Mouse (Mus musculus): ENCODE data around the gene Park7. TPM values are rescaled to one million over a fixed set of nuclear protein-coding genes. Genes with fewer than 3 reads are reported as not detected.
A peak's percentile ranks its signal among the peaks of the same experiment; 100 is the strongest.
"Not testable (repeated sequence)": the region's sequence is repeated elsewhere in the genome, so short reads cannot be mapped to it uniquely, and the experiment has no call there.

The Park7 gene
- polyA plus RNA-seq, 1 experiment from 2014 or later, result 304 TPM

GRCm38 (mm10) chr4:150891308-150891707 lies 22.9 kb downstream of the Park7 start:
- Histone ChIP-seq H3K4me1 (replicated peaks) (peaks cover 26% of the 10 kb centered on the region), H3K27me3 (no peaks in the 10 kb centered on the region), H3K9me3 (replicated peaks) (no peaks in the 10 kb centered on the region), H3K9ac (no peak overlapping the region), H3K4me3 (replicated peaks) (no peak overlapping the region), H3K36me3 (peaks cover 5% of the 10 kb centered on the region), H3K4me2 (no peak overlapping the region), H3K27ac (no peak overlapping the region)
- DNase-seq (no peak), ATAC-seq (ENCODE audit: low read depth) (no peak)
- WGBS (ENCODE audit: insufficient replicate concordance), result 25% methylated on average over 5 of the region's 5 CpGs

GRCm38 (mm10) chr4:150889955-150890315 lies 24.3 kb downstream of the Park7 start:
- H3K9ac ChIP-seq, result no peak overlapping the region
- no peaks in the 10 kb centered on the region for H3K36me3 ChIP-seq
- H3K27ac ChIP-seq, result peak overlapping the region; percentile 53
- DNase-seq (no peak), ATAC-seq (ENCODE audit: low read depth) (no peak)
- 63% methylated on average over 13 of the region's 13 CpGs for WGBS (ENCODE audit: insufficient replicate concordance)
- no peaks in the 10 kb centered on the region for H3K27me3 ChIP-seq
- H3K4me1 ChIP-seq (replicated peaks), result peaks cover 15% of the 10 kb centered on the region
- H3K4me2 ChIP-seq, result 0 out of 2 replicates have a peak overlapping the region, but pooled peaks have one; percentile 10
- H3K4me3 ChIP-seq (replicated peaks), result no peak overlapping the region
- no peaks in the 10 kb centered on the region for H3K9me3 ChIP-seq (replicated peaks)

- no peak for DNase-seq
- H3K27me3 ChIP-seq, result no peaks in the 10 kb centered on the region
- ATAC-seq (ENCODE audit: low read depth), result peak; percentile 29
- 47% methylated on average over 20 of the region's 20 CpGs for WGBS (ENCODE audit: insufficient replicate concordance)
- H3K4me1 ChIP-seq (replicated peaks), result peaks cover 9% of the 10 kb centered on the region; the same call in 1 of the 2 replicates
- peak overlapping the region; percentile 10; the same call in 1 of the 2 replicates for H3K4me2 ChIP-seq
- peak overlapping the region; percentile 53 for H3K27ac ChIP-seq
- no peaks in the 10 kb centered on the region for H3K36me3 ChIP-seq
- H3K9ac ChIP-seq, result no peak overlapping the region
- no peak overlapping the region for H3K4me3 ChIP-seq (replicated peaks)
- no peaks in the 10 kb centered on the region for H3K9me3 ChIP-seq (replicated peaks)
These were observed 24.8 kb downstream of the Park7 start for GRCm38 (mm10) chr4:150889273-150889954.

GRCm38 (mm10) chr4:150888492-150888891 lies 25.7 kb downstream of the Park7 start:
- H3K36me3 ChIP-seq, result no peaks in the 10 kb centered on the region
- 61% methylated on average over 4 of the region's 4 CpGs for WGBS (ENCODE audit: insufficient replicate concordance)
- H3K27me3 ChIP-seq, result no peaks in the 10 kb centered on the region
- H3K4me1 ChIP-seq (replicated peaks), result 0 out of 2 replicates have a peak, but pooled peaks cover 8% of the 10 kb centered on the region
- no peak overlapping the region for H3K9ac ChIP-seq
- H3K4me3 ChIP-seq (replicated peaks), result no peak overlapping the region
- no peak overlapping the region; the same call in 1 of the 2 replicates for H3K27ac ChIP-seq
- H3K9me3 ChIP-seq (replicated peaks), result no peaks in the 10 kb centered on the region
- ATAC-seq (ENCODE audit: low read depth) (no peak), DNase-seq (no peak)
- no peak overlapping the region for H3K4me2 ChIP-seq

- Histone ChIP-seq H3K27ac (no peak overlapping the region), H3K9ac (no peak overlapping the region), H3K36me3 (no peaks in the 10 kb centered on the region), H3K4me1 (replicated peaks) (0 out of 2 replicates have a peak, but pooled peaks cover 8% of the 10 kb centered on the region), H3K4me3 (replicated peaks) (no peak overlapping the region), H3K9me3 (replicated peaks) (no peaks in the 10 kb centered on the region), H3K4me2 (no peak overlapping the region), H3K27me3 (no peaks in the 10 kb centered on the region)
- ATAC-seq (ENCODE audit: low read depth) (no peak), DNase-seq (no peak)
- WGBS (ENCODE audit: insufficient replicate concordance), result 72% methylated on average over 5 of the region's 5 CpGs
These were observed 26.3 kb downstream of the Park7 start for GRCm38 (mm10) chr4:150887903-150888302.

GRCm38 (mm10) chr4:150882632-150883031 lies 31.6 kb downstream of the Park7 start:
- H3K36me3 ChIP-seq, result no peaks in the 10 kb centered on the region
- no peaks in the 10 kb centered on the region for H3K4me1 ChIP-seq (replicated peaks)
- peaks cover 20% of the 10 kb centered on the region for H3K9me3 ChIP-seq (replicated peaks)
- no peak overlapping the region for H3K4me3 ChIP-seq (replicated peaks)
- H3K27ac ChIP-seq, result no peak overlapping the region
- DNase-seq (no peak), ATAC-seq (ENCODE audit: low read depth) (no peak)
- H3K9ac ChIP-seq, result no peak overlapping the region
- 55% methylated on average over 5 of the region's 5 CpGs for WGBS (ENCODE audit: insufficient replicate concordance)
- H3K4me2 ChIP-seq, result no peak overlapping the region
- no peaks in the 10 kb centered on the region for H3K27me3 ChIP-seq

- 64% methylated on average over 5 of the region's 5 CpGs for WGBS (ENCODE audit: insufficient replicate concordance)
- H3K9ac ChIP-seq, result no peak overlapping the region
- no peaks in the 10 kb centered on the region for H3K36me3 ChIP-seq
- H3K4me1 ChIP-seq (replicated peaks), result peaks cover 3% of the 10 kb centered on the region; the same call in 1 of the 2 replicates
- no peak overlapping the region for H3K4me3 ChIP-seq (replicated peaks)
- H3K27me3 ChIP-seq, result no peaks in the 10 kb centered on the region
- H3K4me2 ChIP-seq, result no peak overlapping the region
- ATAC-seq (ENCODE audit: low read depth) (no peak), DNase-seq (no peak)
- H3K27ac ChIP-seq, result no peak overlapping the region
- H3K9me3 ChIP-seq (replicated peaks), result peaks cover 20% of the 10 kb centered on the region
These were observed 33.9 kb downstream of the Park7 start for GRCm38 (mm10) chr4:150880364-150880763.

GRCm38 (mm10) chr4:150879631-150880030 lies 34.6 kb downstream of the Park7 start:
- 86% methylated on average over 22 of the region's 22 CpGs for WGBS (ENCODE audit: insufficient replicate concordance)
- Histone ChIP-seq H3K9me3 (replicated peaks) (peaks cover 20% of the 10 kb centered on the region), H3K4me3 (replicated peaks) (no peak overlapping the region), H3K27ac (no peak overlapping the region), H3K27me3 (no peaks in the 10 kb centered on the region), H3K9ac (no peak overlapping the region), H3K4me2 (no peak overlapping the region), H3K36me3 (no peaks in the 10 kb centered on the region), H3K4me1 (replicated peaks) (peaks cover 9% of the 10 kb centered on the region; the same call in 1 of the 2 replicates)
- ATAC-seq (ENCODE audit: low read depth) (no peak), DNase-seq (no peak)

GRCm38 (mm10) chr4:150875393-150875792 lies 38.8 kb downstream of the Park7 start:
- 57% methylated on average over 10 of the region's 10 CpGs for WGBS (ENCODE audit: insufficient replicate concordance)
- Histone ChIP-seq H3K4me2 (no peak overlapping the region), H3K27ac (no peak overlapping the region), H3K27me3 (no peaks in the 10 kb centered on the region), H3K9me3 (replicated peaks) (peaks cover 20% of the 10 kb centered on the region), H3K9ac (no peak overlapping the region), H3K4me3 (replicated peaks) (no peak overlapping the region), H3K36me3 (no peaks in the 10 kb centered on the region), H3K4me1 (replicated peaks) (peaks cover 25% of the 10 kb centered on the region)
- ATAC-seq (ENCODE audit: low read depth), result no peak
- DNase-seq, result no peak

- DNase-seq; H3K9ac ChIP-seq; ATAC-seq (ENCODE audit: low read depth); H3K36me3 ChIP-seq; H3K4me2 ChIP-seq; H3K27ac ChIP-seq; H3K4me3 ChIP-seq (replicated peaks); H3K27me3 ChIP-seq: not testable (repeated sequence)
- 26% methylated on average over 4 of the region's 4 CpGs for WGBS (ENCODE audit: insufficient replicate concordance)
- Histone ChIP-seq H3K4me1 (replicated peaks) (peaks cover 30% of the 10 kb centered on the region), H3K9me3 (replicated peaks) (peaks cover 11% of the 10 kb centered on the region)
These were observed 39.8 kb downstream of the Park7 start for GRCm38 (mm10) chr4:150874416-150874815.

- Histone ChIP-seq H3K27me3 (no peaks in the 10 kb centered on the region), H3K9me3 (replicated peaks) (no peaks in the 10 kb centered on the region), H3K4me1 (replicated peaks) (peaks cover 30% of the 10 kb centered on the region), H3K9ac (no peak overlapping the region), H3K4me3 (replicated peaks) (no peak overlapping the region), H3K4me2 (no peak overlapping the region), H3K27ac (no peak overlapping the region), H3K36me3 (no peaks in the 10 kb centered on the region)
- WGBS (ENCODE audit: insufficient replicate concordance), result 57% methylated on average over 8 of the region's 8 CpGs
- DNase-seq (no peak), ATAC-seq (ENCODE audit: low read depth) (no peak)
These were observed 41.6 kb downstream of the Park7 start for GRCm38 (mm10) chr4:150872681-150873080.

GRCm38 (mm10) chr4:150872139-150872651 lies 42.0 kb downstream of the Park7 start:
- peak; percentile 61 for ATAC-seq (ENCODE audit: low read depth)
- H3K9ac ChIP-seq, result 0 out of 2 replicates have a peak overlapping the region, but pooled peaks have one; percentile 24
- H3K27me3 ChIP-seq, result no peaks in the 10 kb centered on the region
- no peak overlapping the region for H3K4me3 ChIP-seq (replicated peaks)
- DNase-seq, result no peak
- no peak overlapping the region for H3K4me2 ChIP-seq
- H3K27ac ChIP-seq, result peak overlapping the region; percentile 21; the same call in 1 of the 2 replicates
- peaks cover 3% of the 10 kb centered on the region for H3K36me3 ChIP-seq
- H3K4me1 ChIP-seq (replicated peaks), result peaks cover 30% of the 10 kb centered on the region
- WGBS (ENCODE audit: insufficient replicate concordance), result 56% methylated on average over 9 of the region's 9 CpGs
- H3K9me3 ChIP-seq (replicated peaks), result no peaks in the 10 kb centered on the region

Data from liver, embryonic 13.5 days (tissue).